Mouse (Mus musculus) hindbrain, embryonic 10.5 days (tissue): ENCODE results near the gene Slc39a3. TPM values are rescaled to one million over a fixed set of nuclear protein-coding genes. Genes with fewer than 3 reads are reported as not detected.
"Not testable (repeated sequence)": the region's sequence is repeated elsewhere in the genome, so short reads cannot be mapped to it uniquely, and the experiment has no call there.

Source experiments
- DNase-seq: peaks from one replicate; pipeline ENCODE4 v3.0.0-alpha.2; 2017; ENCODE audit warnings: low spot score
- H3K27ac ChIP-seq: fragments of 300-500 bp; sonication (generic); 2 replicates; pipeline ENCODE4 v1.5.1; 2016; ENCODE audit warnings: mild to moderate bottlenecking, moderate library complexity
- H3K27me3 ChIP-seq: fragments of 300-500 bp; sonication (generic); 2 replicates; pipeline ENCODE4 v1.6.1; 2016; ENCODE audit warnings: mild to moderate bottlenecking; ENCODE audit not compliant: poor library complexity, insufficient read depth, severe bottlenecking
- H3K36me3 ChIP-seq: fragments of 300-500 bp; sonication (generic); 2 replicates; pipeline ENCODE4 v1.6.1; 2016; ENCODE audit warnings: mild to moderate bottlenecking, moderate library complexity
- H3K4me1 ChIP-seq: fragments of 300-500 bp; sonication (generic); replicated peaks from 2 replicates; pipeline ENCODE4 v1.6.1; 2016; ENCODE audit warnings: mild to moderate bottlenecking
- H3K4me3 ChIP-seq: fragments of 300-500 bp; sonication (generic); 2 replicates; pipeline ENCODE4 v1.5.1; 2016; ENCODE audit warnings: mild to moderate bottlenecking, moderate library complexity
- H3K9me3 ChIP-seq: fragments of 300-500 bp; sonication (generic); 2 replicates; pipeline ENCODE4 v1.6.1; 2016; ENCODE audit warnings: mild to moderate bottlenecking, moderate library complexity
- WGBS: fragments of 180-500 bp; shearing (Covaris S2); methylation state at CpG from one replicate; pipeline ENCODE4 v1.1.7; 2016; 5-methylcytosine and 5-hydroxymethylcytosine counted together
- polyA plus RNA-seq: library from polyadenylated mRNA; unstranded; fragments of >200 nt; fragmentation: Nextera tagmentation; extraction: Ambion mirVana; gene quantifications from 2 replicates; pipeline ENCODE4 v1.2.1, GENCODE M21; 2016

Gene Slc39a3
- polyA plus RNA-seq, 1 experiment from 2014 or later = 26.7 TPM

DNA sequence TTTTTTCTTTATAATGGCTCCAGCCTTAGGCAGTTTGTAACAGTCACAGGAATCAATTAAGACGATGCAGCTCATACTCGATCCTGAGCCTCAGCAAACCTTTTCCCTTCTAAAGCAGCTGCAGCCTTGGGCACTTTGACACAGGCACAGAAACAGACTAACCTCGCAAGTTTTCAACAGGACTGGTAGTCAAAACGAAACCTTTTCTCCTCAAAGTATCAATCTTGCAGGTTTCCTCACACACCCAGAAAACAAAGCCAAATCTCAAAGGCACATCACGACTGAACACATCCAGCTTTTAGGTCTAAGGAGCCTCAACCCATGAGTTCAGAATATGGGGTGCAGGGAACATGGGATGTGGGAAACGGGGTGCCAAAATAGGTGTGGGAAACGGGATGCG lies 39.9 kb downstream of the Slc39a3 start:
- Histone ChIP-seq H3K4me3 (no peak overlapping the region), H3K36me3 (no peaks in the 10 kb centered on the region), H3K9me3 (no peaks in the 10 kb centered on the region), H3K27ac (no peak overlapping the region), H3K27me3 (peaks cover 33% of the 10 kb centered on the region), H3K4me1 (peaks cover 43% of the 10 kb centered on the region)
- 85% methylated on average over 8 of the region's 8 CpGs for WGBS
- DNase-seq = no peak

DNA sequence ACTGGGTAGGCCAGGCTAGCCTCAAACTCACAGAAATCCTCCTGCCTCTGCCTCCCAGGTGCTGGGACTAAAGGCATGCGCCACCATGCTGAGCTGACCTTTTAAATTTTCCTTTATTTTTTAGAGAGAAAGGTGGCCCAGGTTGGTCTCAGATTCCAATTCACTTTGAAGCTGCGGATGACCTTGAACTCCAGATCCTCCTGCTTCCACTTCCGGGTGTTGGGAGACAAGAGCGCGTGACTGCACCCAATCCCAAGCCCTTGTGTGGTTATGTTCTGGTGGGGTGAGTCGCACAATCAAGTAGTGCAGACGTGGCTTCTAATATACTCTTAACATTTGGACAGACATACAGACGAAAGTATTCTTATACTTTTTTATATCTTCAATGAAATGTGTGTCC lies 40.7 kb downstream of the Slc39a3 start:
- peaks cover 38% of the 10 kb centered on the region for H3K4me1 ChIP-seq
- H3K4me3 ChIP-seq = no peak overlapping the region
- no peak overlapping the region for H3K27ac ChIP-seq
- WGBS = 92% methylated on average over 8 of the region's 8 CpGs
- H3K36me3 ChIP-seq = no peaks in the 10 kb centered on the region
- peaks cover 35% of the 10 kb centered on the region for H3K27me3 ChIP-seq
- H3K9me3 ChIP-seq = no peaks in the 10 kb centered on the region
- DNase-seq = no peak

DNA sequence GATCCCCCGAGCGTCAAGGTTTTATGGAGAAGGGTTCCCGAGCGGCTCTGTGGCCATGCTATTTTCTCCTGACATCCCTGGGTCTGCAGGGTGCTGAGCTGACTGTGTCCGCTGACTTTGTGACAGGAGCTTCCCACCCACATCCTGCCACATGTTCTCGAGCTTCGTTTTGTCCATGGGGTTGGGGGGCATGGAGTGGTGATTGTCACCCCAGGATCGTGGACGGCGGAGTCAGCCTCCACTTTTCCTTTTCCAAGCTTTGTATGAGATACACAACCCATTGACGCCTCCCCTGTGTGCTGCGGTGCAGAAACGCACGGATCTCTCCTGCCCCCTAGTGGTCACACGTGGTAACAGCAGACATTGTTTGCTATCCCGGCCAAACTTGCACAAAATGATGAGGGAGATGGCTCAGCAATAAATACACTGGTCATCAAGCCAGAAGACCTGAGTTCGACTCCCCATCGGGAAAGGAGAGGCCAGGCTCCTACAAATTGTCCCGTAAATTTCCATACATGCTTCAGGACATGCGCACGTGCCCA lies 42.1 kb downstream of the Slc39a3 start:
- H3K27me3 ChIP-seq = peaks cover 31% of the 10 kb centered on the region
- H3K27ac ChIP-seq = no peak overlapping the region
- H3K9me3 ChIP-seq = no peaks in the 10 kb centered on the region
- H3K4me3 ChIP-seq = peak overlapping the region; percentile 5; the same call in 1 of the 2 replicates
- 10% methylated on average over 21 of the region's 21 CpGs for WGBS
- no peaks in the 10 kb centered on the region for H3K36me3 ChIP-seq
- peak; percentile 81 for DNase-seq
- H3K4me1 ChIP-seq = peaks cover 24% of the 10 kb centered on the region

GRCm38 (mm10) chr10:80994621-80995020 lies 42.6 kb downstream of the Slc39a3 start:
- no peak overlapping the region for H3K4me3 ChIP-seq
- 60% methylated on average over 4 of the region's 4 CpGs for WGBS
- H3K36me3 ChIP-seq = no peaks in the 10 kb centered on the region
- H3K27me3 ChIP-seq = peaks cover 31% of the 10 kb centered on the region
- H3K9me3 ChIP-seq = no peaks in the 10 kb centered on the region
- no peak for DNase-seq
- no peak overlapping the region for H3K27ac ChIP-seq
- peaks cover 19% of the 10 kb centered on the region for H3K4me1 ChIP-seq

GRCm38 (mm10) chr10:80993276-80993675 lies 44.0 kb downstream of the Slc39a3 start:
- no peaks in the 10 kb centered on the region for H3K9me3 ChIP-seq
- no peak overlapping the region for H3K4me3 ChIP-seq
- H3K27ac ChIP-seq = no peak overlapping the region
- no peaks in the 10 kb centered on the region for H3K36me3 ChIP-seq
- no peak for DNase-seq
- peaks cover 12% of the 10 kb centered on the region for H3K4me1 ChIP-seq
- peaks cover 39% of the 10 kb centered on the region for H3K27me3 ChIP-seq
- WGBS = 63% methylated on average over 5 of the region's 5 CpGs

GRCm38 (mm10) chr10:80991945-80992344 lies 45.3 kb downstream of the Slc39a3 start:
- Histone ChIP-seq H3K27me3 (peaks cover 45% of the 10 kb centered on the region), H3K27ac (no peak overlapping the region), H3K9me3 (no peaks in the 10 kb centered on the region), H3K4me1 (peaks cover 9% of the 10 kb centered on the region), H3K4me3 (no peak overlapping the region), H3K36me3 (no peaks in the 10 kb centered on the region)
- WGBS = 88% methylated on average over 1 of the region's 1 CpGs
- no peak for DNase-seq

- Histone ChIP-seq H3K4me1 (peaks cover 9% of the 10 kb centered on the region), H3K4me3 (no peak overlapping the region), H3K36me3 (no peaks in the 10 kb centered on the region), H3K27me3 (peaks cover 55% of the 10 kb centered on the region), H3K27ac (no peak overlapping the region), H3K9me3 (no peaks in the 10 kb centered on the region)
- WGBS = 13% methylated on average over 3 of the region's 3 CpGs
- no peak for DNase-seq
Observed at GRCm38 (mm10) chr10:80991007-80991406, 46.2 kb downstream of the Slc39a3 start.

DNA sequence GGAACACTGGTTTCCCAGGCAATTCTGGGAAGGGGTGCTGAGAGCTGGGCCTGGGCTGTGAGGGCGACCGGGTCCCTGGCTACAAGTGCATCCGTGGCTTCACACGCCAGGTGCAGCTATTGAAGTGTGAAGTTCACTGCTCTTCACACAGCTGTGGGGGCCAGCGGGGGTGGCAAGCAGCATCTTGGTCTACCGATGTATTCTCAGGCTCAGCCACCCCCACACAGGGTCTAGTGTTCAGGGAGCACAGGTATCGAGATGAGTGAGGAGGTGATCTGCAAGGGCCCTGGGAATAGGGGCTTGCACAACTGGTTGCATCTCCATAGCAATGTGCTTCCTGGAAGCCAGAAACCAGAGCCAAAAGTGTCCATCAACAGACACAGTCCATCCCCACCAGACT lies 46.8 kb downstream of the Slc39a3 start:
- peaks cover 61% of the 10 kb centered on the region for H3K27me3 ChIP-seq
- 73% methylated on average over 7 of the region's 7 CpGs for WGBS
- peaks cover 15% of the 10 kb centered on the region for H3K4me1 ChIP-seq
- no peaks in the 10 kb centered on the region for H3K9me3 ChIP-seq
- H3K4me3 ChIP-seq = no peak overlapping the region
- DNase-seq = no peak
- H3K27ac ChIP-seq = no peak overlapping the region
- H3K36me3 ChIP-seq = no peaks in the 10 kb centered on the region

DNA sequence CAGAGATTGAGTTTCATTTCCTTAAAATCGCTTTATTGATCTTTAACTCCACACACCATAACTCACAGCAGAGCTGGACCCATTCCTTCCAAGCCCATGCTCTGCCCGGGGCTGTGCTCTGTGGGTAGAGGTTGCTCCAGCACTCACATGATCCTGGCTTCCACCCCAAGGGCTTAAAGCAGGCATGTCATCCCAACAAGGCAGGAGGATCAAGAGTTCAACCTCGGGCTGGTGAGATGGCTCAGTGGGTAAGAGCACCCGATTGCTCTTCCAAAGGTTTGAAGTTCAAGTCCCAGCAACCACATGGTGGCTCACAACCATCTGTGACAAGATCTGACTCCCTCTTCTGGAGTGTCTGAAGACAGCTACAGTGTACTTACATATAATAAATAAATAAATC lies 47.4 kb downstream of the Slc39a3 start:
- H3K27ac ChIP-seq, H3K36me3 ChIP-seq, H3K9me3 ChIP-seq, DNase-seq, H3K4me3 ChIP-seq: not testable (repeated sequence)
- peaks cover 20% of the 10 kb centered on the region for H3K4me1 ChIP-seq
- peaks cover 66% of the 10 kb centered on the region for H3K27me3 ChIP-seq
- 62% methylated on average over 4 of the region's 4 CpGs for WGBS

- DNase-seq = no peak
- H3K9me3 ChIP-seq = no peaks in the 10 kb centered on the region
- WGBS = 65% methylated on average over 6 of the region's 6 CpGs
- H3K36me3 ChIP-seq = no peaks in the 10 kb centered on the region
- H3K4me1 ChIP-seq = peaks cover 20% of the 10 kb centered on the region
- no peak overlapping the region for H3K27ac ChIP-seq
- no peak overlapping the region for H3K4me3 ChIP-seq
- H3K27me3 ChIP-seq = peaks cover 68% of the 10 kb centered on the region
Observed at GRCm38 (mm10) chr10:80989446-80989845, 47.8 kb downstream of the Slc39a3 start.

- Histone ChIP-seq H3K4me3 (no peak overlapping the region), H3K4me1 (peaks cover 16% of the 10 kb centered on the region), H3K36me3 (no peaks in the 10 kb centered on the region), H3K27me3 (peaks cover 62% of the 10 kb centered on the region), H3K9me3 (no peaks in the 10 kb centered on the region), H3K27ac (no peak overlapping the region; the same call in 1 of the 2 replicates)
- 12% methylated on average over 10 of the region's 10 CpGs for WGBS
- peak; percentile 87 for DNase-seq
Observed at GRCm38 (mm10) chr10:80987709-80988441, 49.4 kb downstream of the Slc39a3 start.

DNA sequence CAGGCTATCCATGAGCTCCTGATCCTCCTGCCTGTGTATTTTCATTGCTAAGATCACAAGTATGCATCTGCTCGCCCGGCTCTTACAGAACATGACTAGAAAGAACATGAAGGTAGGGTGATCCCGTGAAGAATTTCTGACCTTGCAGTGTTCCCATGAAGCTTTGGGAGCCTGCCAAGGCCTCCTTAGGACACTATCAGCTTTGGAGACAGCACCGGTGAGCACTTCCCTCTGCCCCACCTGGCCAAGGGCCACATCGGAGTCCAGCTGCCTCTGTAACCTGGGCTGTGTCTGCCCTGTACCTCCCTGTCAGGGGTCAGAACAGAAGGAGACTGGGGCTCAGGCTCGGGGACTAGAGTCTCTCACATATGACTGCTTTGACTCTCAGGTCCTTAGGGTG lies 50.5 kb downstream of the Slc39a3 start:
- Histone ChIP-seq H3K9me3 (no peaks in the 10 kb centered on the region), H3K27me3 (peaks cover 56% of the 10 kb centered on the region), H3K4me3 (0 out of 2 replicates have a peak overlapping the region, but pooled peaks have one; percentile 1), H3K27ac (no peak overlapping the region), H3K36me3 (no peaks in the 10 kb centered on the region), H3K4me1 (peaks cover 20% of the 10 kb centered on the region)
- WGBS = 70% methylated on average over 6 of the region's 6 CpGs
- no peak for DNase-seq

DNA sequence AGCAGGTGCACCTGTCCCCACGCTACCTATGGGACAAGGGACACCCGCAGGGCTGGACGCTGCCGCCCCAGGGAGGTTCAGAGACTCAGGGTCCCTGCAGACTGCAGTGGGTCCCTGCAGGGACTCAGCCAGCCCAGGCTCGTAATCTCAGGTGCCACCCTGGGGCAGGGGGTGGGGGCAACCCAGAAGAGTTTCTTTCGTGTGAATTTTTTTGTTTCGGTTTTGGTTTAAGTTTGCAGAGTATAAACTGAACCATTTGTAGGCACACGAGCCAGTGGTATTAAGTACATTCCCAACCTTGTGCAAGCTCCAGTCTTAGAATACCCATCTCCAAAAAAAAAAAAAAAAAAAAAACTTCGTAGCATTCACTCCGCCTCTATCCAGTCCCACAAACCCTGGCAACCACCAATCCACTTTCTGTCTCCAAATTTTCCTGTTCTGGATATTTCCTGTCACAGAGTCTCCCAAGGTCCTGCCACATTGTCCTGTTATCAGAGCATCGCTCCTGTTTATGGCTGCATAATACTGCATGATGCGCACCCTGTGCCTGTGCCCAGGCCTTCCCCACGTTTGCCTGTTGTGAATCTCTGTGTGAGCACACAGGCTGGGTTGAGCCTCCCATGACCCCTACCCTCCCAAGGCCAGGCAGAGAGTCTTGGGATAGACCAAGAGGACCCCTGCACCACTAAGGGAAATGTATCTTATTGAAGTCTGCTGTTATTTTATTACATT lies 51.1 kb downstream of the Slc39a3 start:
- Histone ChIP-seq H3K27ac (no peak overlapping the region), H3K4me3 (peak overlapping the region; percentile 13), H3K27me3 (peaks cover 56% of the 10 kb centered on the region), H3K9me3 (no peaks in the 10 kb centered on the region), H3K4me1 (peaks cover 20% of the 10 kb centered on the region), H3K36me3 (no peaks in the 10 kb centered on the region)
- WGBS = 34% methylated on average over 13 of the region's 13 CpGs
- no peak for DNase-seq
